Mouse (Mus musculus) skeletal muscle tissue, adult 2 months (tissue): ENCODE data around the gene Rph3a.
"Not testable (repeated sequence)": the region's sequence is repeated elsewhere in the genome, so short reads cannot be mapped to it uniquely, and the experiment has no call there.

ENCODE experiments used
- DNase-seq: peaks from one replicate; pipeline ENCODE4 v3.0.0-alpha.2; 2012; ENCODE audit warnings: low read depth, low spot score

Rph3a gene

DNA sequence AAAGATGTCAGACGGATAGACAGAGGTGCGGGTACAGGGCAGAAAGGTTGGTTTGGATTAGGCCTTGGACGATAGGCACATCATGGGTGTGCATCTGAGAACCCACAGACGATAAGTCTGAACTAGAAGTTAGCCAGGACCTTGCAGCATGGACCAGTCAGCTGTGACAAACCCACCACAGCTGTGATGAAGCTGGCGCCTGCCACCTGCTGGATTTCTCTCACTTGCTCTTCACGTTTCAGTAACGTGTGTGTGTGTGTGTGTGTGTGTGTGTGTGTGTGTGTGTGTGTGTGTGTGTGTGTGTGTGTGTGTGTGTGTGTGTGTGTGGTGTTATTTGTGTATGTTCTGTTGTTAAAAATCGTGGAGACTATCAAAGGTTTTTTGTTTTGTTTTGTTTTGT, 95.7 kb downstream of the Rph3a start, which contains the start of gene Oas1d:
Gene Oas1d (plus strand): TSS at position 333 of the 400 bp plus-strand sequence.
- DNase-seq, result not testable (repeated sequence)

DNA sequence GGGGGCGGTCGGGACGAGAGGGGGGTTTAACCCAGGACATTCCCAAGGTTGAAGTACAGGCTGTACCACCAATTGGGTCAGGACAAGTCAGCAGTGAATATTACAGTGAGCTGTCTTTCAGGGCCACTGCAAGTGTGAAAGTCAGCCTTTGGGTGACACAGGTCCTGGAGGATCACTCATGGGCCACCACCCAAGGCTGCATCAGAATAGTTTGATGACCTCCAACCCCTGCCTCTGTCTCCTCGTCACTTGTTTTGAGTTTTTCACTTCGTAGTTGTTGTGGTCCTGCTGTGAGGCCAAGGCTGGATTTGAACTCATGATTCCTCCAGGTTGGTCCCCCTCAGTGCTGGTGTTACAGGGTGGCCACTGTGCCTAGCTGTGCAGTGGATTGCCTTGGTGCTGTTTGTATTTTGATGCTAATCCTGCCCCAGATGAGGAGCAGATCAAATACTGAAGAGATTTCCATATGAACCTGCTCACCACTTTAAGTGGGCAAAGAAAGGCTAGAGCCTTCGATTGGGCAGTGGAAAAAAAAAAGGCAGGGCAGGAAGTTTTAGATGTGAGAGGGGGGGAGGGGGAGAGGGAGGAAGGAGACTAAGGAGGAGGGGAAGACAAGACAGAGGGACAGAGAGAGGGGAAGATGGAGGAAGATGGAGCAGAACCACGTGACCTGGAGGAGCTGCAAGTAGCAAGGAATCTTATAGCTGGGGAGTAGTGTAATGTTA, 101.5 kb downstream of the Rph3a start:
- no peak for DNase-seq

DNA sequence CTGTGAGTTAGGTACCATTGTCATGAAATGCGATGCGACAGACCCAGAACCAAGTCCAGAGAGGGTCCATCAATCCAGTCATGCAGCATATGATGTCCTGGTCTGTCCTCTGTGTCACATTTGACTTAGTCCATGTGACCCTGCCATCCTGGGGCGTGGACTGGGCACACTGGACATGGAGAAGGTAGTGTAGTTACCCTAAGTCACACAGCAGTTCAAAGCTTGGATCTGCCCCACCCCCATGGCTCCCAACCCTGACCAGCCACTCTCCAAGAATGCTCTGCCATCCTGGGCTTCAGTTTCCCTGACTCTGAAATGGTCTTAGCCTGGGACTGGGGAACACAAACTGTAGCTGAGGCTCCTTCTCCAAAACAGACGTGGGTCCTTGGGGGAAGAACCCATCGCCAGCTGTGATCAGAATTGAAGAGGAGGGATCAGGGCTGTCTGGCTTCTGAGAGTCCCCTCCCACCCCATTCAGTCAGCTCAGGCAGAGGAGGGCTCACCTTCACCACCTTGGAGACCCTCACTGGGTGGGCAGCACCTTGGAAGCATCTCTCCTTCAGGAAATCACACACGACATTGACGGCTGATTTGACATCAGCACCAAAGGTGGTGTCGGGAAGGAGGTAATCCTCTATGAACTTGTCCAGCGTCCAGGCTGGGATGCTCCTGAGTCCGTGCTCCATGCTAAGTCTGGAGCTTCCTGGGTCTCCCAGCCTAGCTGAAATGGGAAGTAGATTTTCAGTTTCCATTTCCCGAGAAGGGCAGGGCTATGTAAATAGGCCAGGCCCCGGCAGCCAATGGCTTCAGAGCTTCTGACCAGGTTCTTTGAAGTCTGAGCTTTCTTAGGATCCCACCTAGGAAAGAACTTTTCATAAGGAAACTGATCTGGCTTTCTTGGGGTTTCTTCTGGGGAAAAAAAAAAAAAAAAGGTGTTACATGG, 102.8 kb downstream of the Rph3a start, which contains the start of gene Oas1a:
Gene Oas1a (minus strand): TSS at position 731 of the 943 bp plus-strand sequence.
- DNase-seq, result not testable (repeated sequence)

DNA sequence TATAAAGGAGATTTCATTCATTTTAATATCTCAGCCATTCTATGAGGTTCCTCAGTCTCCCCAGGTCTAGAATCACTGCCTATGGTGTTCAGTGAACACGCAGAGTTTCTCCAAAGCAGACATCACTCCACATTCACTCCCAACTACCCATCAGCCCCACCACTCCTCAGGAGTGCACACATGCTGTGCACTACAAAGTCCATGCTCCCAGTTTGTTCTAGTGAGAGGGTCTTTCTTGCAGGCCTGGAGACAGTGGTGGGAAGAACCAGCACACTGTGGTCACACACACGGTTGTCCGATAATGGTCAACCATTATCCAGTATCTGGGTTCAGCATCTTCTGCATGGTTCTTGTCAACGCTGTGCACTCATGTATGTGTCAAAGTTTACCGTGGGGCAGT, 107.8 kb downstream of the Rph3a start:
- DNase-seq, result no peak

DNA sequence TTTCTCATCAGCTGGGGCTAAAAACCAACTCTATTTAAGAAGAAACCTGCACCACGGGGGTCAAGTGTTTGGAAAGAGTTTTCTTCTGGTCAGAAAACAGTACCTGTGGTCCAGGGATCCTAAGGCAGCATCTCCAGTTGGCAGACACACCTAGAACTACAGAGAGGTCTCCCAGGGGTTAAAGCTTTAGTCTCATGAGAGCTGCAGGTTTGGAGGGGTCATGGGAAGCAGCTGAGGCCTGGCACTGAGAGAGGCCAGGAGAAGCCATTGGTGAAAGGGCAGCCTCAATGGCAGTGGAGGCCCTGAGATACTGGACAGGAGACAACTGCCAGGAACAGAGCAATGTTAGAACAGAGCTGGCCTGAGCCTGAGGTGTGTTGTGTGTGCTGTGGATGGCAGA, 109.2 kb downstream of the Rph3a start:
- DNase-seq, result no peak

DNA sequence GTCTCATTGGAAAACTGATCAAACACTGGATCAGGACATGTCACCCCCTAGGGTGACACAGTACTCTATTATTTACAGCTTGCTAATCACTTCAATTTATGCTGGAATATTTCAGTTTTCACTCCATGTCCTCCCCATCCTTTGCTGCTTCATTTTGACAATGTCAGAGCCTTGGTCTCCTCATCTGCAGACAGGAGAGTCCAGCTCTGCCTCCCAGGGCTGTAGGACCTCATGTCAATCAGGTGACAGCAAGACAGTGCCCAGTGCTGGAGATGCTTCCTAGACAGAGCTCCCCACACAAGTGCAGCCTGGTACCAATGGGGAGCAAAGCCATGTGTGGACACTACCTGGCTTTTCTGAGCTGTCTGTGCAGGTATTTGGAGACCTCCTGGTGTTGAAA, 111.2 kb downstream of the Rph3a start:
- no peak for DNase-seq

DNA sequence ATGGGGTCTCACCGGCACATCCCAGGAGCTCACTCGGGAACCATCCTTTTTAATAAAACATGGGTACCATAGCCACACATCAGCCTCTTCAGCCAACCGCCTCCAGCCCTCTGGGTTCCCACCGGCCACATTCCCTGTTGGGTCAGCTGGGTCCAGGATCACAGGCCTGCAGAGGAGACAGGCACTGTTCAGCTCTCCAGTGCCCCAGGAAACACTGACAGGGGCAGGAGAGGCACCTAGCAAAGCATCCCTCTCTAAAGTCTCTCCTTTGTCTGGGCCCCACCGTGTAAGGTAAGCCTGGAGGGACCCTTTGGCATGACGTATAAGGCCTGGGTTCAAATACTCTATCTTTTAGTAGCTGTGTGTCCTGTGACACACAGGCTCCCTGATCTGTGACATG, 111.6 kb downstream of the Rph3a start:
- no peak for DNase-seq

DNA sequence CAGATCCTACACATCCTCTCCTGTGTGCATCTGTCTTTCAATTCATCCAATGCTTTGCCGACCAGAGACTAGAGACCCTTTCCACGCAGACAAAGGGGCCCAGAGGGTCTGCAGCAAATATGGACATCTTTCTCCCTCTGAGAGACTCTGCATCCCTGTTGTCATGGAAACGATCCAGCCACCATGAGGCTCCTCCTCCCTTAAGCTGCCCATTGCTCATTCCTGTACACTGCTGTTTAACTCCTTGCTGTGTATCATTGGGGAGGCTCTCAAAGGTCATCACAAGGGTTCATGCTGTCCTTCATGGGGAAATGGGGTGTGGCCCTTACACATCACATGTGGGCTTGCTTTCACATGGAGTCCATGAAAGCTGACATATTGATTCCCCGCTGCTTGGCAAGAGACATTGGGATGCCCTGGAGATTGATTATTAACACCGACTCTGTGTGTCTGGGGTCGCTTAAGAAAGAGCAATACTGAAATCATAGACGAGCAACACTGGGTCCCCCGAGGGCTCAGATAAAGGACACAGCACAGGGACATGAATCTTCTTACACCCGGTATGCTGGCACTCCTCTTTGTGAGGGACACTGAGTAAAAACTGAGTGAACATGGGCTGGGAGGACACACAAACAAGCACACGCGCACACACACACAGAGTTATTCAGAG, 114.5 kb downstream of the Rph3a start:
- no peak for DNase-seq

DNA sequence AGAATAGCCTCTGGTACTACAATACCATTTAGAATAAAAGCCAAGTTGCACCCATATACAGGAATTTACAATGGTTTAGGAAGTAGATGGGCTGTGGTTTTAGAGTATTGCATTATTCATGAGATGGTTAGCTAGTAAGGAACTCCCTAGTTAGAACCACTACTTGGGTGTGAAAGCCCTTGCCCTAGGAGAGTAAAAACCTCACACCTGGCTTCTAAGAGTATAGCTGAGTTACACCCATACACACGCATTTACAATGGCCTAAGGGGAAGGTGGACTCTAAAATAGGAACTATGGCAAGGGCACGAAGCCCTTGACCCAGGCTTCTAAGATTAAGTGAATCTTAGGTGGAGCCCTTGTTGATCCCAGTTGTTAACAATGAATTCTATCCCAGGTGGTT, 115.2 kb downstream of the Rph3a start:
- DNase-seq, result not testable (repeated sequence)

DNA sequence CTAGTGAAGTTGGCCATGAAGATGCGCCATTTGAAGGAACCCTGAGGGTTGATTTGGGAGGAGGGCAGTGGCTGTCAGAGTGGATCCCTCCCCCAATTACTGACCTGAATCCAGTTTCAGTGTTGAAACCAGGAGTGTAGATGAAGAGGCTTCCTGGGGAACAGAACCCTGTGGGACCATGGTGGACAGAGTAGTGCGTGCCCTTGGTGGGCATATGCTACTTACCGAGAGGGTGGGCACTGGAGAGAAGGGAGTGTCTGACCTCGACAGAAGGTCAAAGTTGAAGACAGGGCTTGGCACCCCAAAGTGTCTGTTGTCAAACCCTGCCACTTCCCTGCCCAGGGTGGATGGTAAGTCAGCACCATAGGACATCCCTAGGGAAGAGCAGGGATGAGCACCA, 116.0 kb downstream of the Rph3a start:
- DNase-seq, result not testable (repeated sequence)

DNA sequence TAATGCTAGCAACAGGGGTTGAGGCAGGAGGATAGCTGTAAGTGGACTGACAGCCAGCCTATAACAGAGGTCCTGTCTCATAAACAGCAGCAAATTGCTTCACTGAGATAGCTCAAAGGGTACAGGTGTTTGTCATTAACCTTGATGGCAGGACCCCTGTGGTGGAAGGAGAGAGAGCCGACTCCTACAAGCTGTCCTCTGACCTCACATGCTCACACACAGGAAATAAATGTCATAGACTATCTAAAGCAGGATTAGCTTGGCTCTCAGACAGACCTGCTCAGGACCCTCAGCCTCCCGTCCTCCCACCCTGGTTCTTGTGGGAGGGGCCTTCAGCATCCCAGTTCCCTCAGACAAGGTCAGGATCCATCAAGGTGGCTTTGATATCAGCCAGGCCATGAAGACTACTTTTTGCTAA, 117.6 kb downstream of the Rph3a start:
- DNase-seq, result no peak

DNA sequence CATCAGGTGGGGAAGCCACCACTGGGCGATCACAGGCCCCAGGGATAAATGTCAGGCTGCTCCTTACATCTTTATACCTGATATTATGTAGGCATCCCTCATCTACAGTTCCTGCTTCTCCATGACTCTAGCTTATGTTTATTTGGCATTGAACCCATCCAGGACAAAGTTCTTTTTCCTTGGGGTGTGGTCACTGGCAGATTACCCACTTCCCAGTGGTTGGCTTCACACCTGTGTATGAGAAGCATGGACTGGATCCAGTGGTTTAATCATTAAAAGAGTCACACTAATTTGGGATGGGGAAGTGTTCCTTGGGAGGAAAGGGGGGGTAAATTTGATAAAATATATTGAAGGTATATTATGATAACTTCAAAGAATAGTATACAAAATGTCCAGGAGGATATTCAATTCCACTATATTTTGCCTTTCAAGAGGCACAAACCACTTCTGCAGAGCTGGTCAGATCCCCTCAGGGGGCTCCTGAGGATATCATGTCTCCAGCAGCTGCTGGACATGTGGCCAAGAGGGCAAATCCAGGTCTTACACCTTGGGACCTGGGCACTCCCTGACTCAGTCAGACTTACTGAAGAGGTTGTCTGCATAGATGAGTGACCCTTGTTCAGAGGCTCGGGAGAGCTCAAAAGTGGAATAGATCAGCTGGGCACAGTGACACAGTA, 118.2 kb downstream of the Rph3a start:
- DNase-seq, result not testable (repeated sequence)

DNA sequence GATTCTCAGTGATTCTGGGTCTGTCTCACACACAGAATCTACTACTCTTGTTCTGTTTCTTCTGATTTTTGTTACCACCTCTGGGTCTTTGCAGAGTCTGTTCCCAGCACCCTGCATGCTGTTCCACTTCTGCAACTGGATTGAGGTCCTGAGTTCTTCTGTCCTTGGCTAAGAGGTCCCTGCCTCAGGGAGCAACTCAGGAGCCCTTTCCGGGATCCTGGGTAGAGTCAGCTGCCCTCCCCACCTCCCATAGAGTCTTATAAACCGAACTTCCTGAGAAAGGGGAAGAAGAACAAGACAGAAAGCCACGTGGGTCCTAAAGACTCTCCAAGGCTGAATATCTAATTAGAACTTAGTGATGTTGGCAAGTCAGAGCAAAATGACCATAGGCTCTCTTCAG, 118.9 kb downstream of the Rph3a start:
- no peak for DNase-seq
